Mouse (Mus musculus): ENCODE measurements around the gene Vash2. TPM values are rescaled to one million over a fixed set of nuclear protein-coding genes. Genes with fewer than 3 reads are reported as not detected.
A peak's percentile ranks its signal among the peaks of the same experiment; 100 is the strongest.

The Vash2 gene
- polyA plus RNA-seq, 1 experiment from 2014 or later, result 19.2 TPM

DNA sequence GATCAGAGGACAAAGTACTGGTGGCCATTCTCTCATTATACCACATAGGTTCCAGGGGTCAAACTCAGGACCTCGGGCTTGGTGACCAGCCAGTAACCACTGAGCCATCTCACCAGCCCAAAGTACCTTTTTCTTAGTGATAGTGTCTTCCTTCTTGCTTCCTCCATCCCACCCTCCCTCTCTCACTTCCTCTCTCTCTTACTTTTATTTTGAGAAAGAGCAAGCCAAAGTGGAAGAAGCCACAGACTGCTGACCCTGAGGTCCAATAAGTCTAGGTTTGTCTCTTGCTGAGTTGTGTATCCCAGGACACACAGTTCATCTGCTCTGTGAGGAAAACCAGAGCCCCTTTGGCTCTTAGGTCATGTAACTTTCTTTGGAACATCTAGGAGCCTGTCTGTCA, 1.4 kb upstream of the Vash2 start:
- Histone ChIP-seq H3K4me2 (ENCODE audit: low read depth, low read length) (no peak overlapping the region), H3K9me3 (replicated peaks; ENCODE audit: control insufficient read depth, low read length) (no peaks in the 10 kb centered on the region), H3K27me3 (ENCODE audit: control insufficient read depth, insufficient read depth, low read length) (no peaks in the 10 kb centered on the region), H3K4me1 (ENCODE audit: control insufficient read depth, insufficient read depth, low read length) (peaks cover 14% of the 10 kb centered on the region), H3K36me3 (ENCODE audit: control insufficient read depth, insufficient read depth, low read length) (no peaks in the 10 kb centered on the region), H3K27ac (ENCODE audit: low read length) (no peak overlapping the region), H3K9ac (ENCODE audit: low read length) (no peak overlapping the region), H3K4me3 (replicated peaks; ENCODE audit: low read length) (no peak overlapping the region)
- 86% methylated on average over 1 of the region's 1 CpGs for WGBS
- no peak for ATAC-seq (ENCODE audit: insufficient read depth, low FRiP score)

DNA sequence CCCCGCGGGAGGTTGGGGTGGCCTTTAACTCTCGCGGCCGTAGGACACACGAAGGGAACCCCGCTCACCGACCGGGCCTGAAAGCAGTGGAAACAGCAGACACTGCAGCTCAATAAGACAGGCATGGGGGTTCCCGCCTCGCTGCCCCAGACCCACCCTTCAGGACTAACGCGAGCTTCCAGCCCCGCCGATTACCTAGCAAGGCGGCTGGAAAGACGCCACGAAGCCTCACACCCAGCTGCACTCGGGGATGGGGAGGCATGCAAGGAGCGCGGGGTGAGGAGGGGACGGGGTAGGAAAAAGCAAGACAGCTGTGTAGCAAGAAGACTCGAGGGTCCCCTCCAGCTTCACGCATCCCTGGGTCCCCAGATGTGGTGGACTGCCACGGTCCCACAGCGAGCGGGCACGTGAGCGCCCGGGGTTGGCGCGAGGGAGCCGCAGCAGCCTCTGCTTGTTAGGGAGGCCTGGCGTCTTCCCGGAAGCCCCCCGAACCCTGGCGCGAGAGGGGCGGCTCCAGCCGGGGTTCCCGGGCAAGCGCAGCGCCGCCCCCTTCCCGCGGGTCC, 504 bp downstream of the Vash2 start:
- no peaks in the 10 kb centered on the region for H3K27me3 ChIP-seq (ENCODE audit: control insufficient read depth, insufficient read depth, low read length)
- peaks cover 14% of the 10 kb centered on the region for H3K4me1 ChIP-seq (ENCODE audit: control insufficient read depth, insufficient read depth, low read length)
- peak overlapping the region; percentile 74 for H3K4me3 ChIP-seq (replicated peaks; ENCODE audit: low read length)
- peak; percentile 68 for ATAC-seq (ENCODE audit: insufficient read depth, low FRiP score)
- H3K9me3 ChIP-seq (replicated peaks; ENCODE audit: control insufficient read depth, low read length), result no peaks in the 10 kb centered on the region
- H3K9ac ChIP-seq (ENCODE audit: low read length), result peak overlapping the region; percentile 84
- H3K4me2 ChIP-seq (ENCODE audit: low read depth, low read length), result peak overlapping the region; percentile 90
- H3K36me3 ChIP-seq (ENCODE audit: control insufficient read depth, insufficient read depth, low read length), result no peaks in the 10 kb centered on the region; the same call in 1 of the 2 replicates
- H3K27ac ChIP-seq (ENCODE audit: low read length), result peak overlapping the region; percentile 92
- 1% methylated on average over 46 of the region's 46 CpGs for WGBS

DNA sequence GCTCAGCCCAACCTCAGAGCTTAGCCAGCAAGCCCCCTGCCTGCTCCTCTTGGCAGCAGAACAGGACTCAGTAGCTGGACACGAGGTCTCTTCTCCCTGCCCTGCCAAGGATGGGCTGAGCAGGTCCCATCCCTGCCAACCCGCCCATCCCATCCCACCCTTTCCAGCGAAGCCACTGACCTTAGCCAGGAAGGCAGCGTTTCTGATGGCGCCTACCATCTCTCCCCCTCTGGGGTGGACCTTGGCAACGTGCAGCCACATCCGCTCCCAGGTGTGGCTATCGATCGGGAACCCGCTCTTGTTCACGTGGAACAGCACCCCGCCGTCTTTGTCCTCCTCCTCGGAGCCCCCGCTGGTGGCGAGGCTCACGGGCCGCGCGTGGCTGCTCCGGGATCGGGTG, 1.1 kb downstream of the Vash2 start:
- Histone ChIP-seq H3K9ac (ENCODE audit: low read length) (peak overlapping the region; percentile 84), H3K9me3 (replicated peaks; ENCODE audit: control insufficient read depth, low read length) (no peaks in the 10 kb centered on the region), H3K36me3 (ENCODE audit: control insufficient read depth, insufficient read depth, low read length) (no peaks in the 10 kb centered on the region; the same call in 1 of the 2 replicates), H3K27me3 (ENCODE audit: control insufficient read depth, insufficient read depth, low read length) (no peaks in the 10 kb centered on the region), H3K4me3 (replicated peaks; ENCODE audit: low read length) (peak overlapping the region; percentile 74), H3K4me1 (ENCODE audit: control insufficient read depth, insufficient read depth, low read length) (peaks cover 14% of the 10 kb centered on the region), H3K27ac (ENCODE audit: low read length) (0 out of 2 replicates have a peak overlapping the region, but pooled peaks have one; percentile 92), H3K4me2 (ENCODE audit: low read depth, low read length) (peak overlapping the region; percentile 90)
- WGBS, result 2% methylated on average over 22 of the region's 22 CpGs
- no peak for ATAC-seq (ENCODE audit: insufficient read depth, low FRiP score)

GRCm38 (mm10) chr1:190976887-190977573, 2.1 kb downstream of the Vash2 start:
- Histone ChIP-seq H3K9me3 (replicated peaks; ENCODE audit: control insufficient read depth, low read length) (no peaks in the 10 kb centered on the region), H3K9ac (ENCODE audit: low read length) (no peak overlapping the region), H3K4me3 (replicated peaks; ENCODE audit: low read length) (peak overlapping the region; percentile 74), H3K4me1 (ENCODE audit: control insufficient read depth, insufficient read depth, low read length) (peaks cover 17% of the 10 kb centered on the region), H3K27ac (ENCODE audit: low read length) (no peak overlapping the region), H3K27me3 (ENCODE audit: control insufficient read depth, insufficient read depth, low read length) (no peaks in the 10 kb centered on the region), H3K36me3 (ENCODE audit: control insufficient read depth, insufficient read depth, low read length) (no peaks in the 10 kb centered on the region; the same call in 1 of the 2 replicates), H3K4me2 (ENCODE audit: low read depth, low read length) (peak overlapping the region; percentile 90)
- ATAC-seq (ENCODE audit: insufficient read depth, low FRiP score), result no peak
- 37% methylated on average over 11 of the region's 11 CpGs for WGBS

DNA sequence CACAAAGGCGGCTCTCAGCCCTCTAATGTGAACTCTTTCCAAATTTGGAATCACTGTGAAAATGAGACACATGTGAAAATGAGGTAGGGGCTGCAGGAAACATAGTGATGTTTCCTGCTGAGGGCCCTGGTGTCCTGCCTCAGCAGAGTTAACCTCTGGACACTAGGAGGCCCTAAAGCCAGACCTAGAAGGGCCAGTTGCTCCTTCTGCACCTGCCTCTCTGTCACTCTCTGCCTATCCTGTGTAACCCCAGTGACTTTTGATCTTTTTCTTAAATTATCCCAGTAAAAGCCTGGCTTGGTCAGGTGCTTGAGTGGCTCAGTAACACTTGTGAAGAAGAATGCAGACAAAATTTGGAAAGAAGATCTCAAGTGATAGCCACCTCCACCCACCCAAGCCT, 4.3 kb downstream of the Vash2 start:
- Histone ChIP-seq H3K4me1 (ENCODE audit: control insufficient read depth, insufficient read depth, low read length) (peaks cover 17% of the 10 kb centered on the region), H3K9me3 (replicated peaks; ENCODE audit: control insufficient read depth, low read length) (no peaks in the 10 kb centered on the region), H3K36me3 (ENCODE audit: control insufficient read depth, insufficient read depth, low read length) (no peaks in the 10 kb centered on the region; the same call in 1 of the 2 replicates), H3K27ac (ENCODE audit: low read length) (no peak overlapping the region), H3K4me3 (replicated peaks; ENCODE audit: low read length) (no peak overlapping the region), H3K4me2 (ENCODE audit: low read depth, low read length) (no peak overlapping the region), H3K9ac (ENCODE audit: low read length) (no peak overlapping the region), H3K27me3 (ENCODE audit: control insufficient read depth, insufficient read depth, low read length) (no peaks in the 10 kb centered on the region)
- no peak for ATAC-seq (ENCODE audit: insufficient read depth, low FRiP score)
- 66% methylated on average over 1 of the region's 1 CpGs for WGBS

DNA sequence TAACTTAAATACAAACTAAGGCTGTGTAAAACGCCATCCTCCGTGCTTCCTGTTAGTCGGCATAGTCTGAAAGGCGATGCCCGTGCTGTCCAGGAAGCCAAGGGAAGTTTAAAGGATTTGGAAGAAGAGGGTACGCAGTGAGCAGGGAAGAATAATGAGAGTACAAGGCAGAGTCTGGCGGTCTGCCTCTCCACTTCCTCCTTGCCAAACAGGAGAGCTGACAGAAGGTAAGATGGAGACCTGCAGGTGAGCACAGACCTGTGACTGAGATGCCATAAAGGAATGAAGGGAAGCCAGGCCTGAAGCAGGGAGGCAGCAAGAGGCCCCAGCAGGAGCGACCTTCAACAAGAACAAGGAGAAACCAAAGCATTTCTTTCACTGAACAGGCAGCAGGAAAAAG, 4.9 kb downstream of the Vash2 start:
- Histone ChIP-seq H3K36me3 (ENCODE audit: control insufficient read depth, insufficient read depth, low read length) (no peaks in the 10 kb centered on the region; the same call in 1 of the 2 replicates), H3K4me3 (replicated peaks; ENCODE audit: low read length) (no peak overlapping the region)

GRCm38 (mm10) chr1:190972612-190973192, 6.4 kb downstream of the Vash2 start:
- H3K4me3 ChIP-seq (replicated peaks; ENCODE audit: low read length), result no peak overlapping the region
- H3K36me3 ChIP-seq (ENCODE audit: control insufficient read depth, insufficient read depth, low read length), result no peaks in the 10 kb centered on the region; the same call in 1 of the 2 replicates
- ATAC-seq (ENCODE audit: insufficient read depth, low FRiP score), result no peak
- H3K4me1 ChIP-seq (ENCODE audit: control insufficient read depth, insufficient read depth, low read length), result peaks cover 10% of the 10 kb centered on the region
- H3K9ac ChIP-seq (ENCODE audit: low read length), result no peak overlapping the region; the same call in 1 of the 2 replicates
- H3K27me3 ChIP-seq (ENCODE audit: control insufficient read depth, insufficient read depth, low read length), result no peaks in the 10 kb centered on the region
- WGBS, result 52% methylated on average over 7 of the region's 7 CpGs
- no peaks in the 10 kb centered on the region for H3K9me3 ChIP-seq (replicated peaks; ENCODE audit: control insufficient read depth, low read length)
- H3K4me2 ChIP-seq (ENCODE audit: low read depth, low read length), result no peak overlapping the region
- no peak overlapping the region for H3K27ac ChIP-seq (ENCODE audit: low read length)

More for the DNA sequence above, 4.9 kb downstream of the Vash2 start:
- no peak overlapping the region for H3K27ac ChIP-seq (ENCODE audit: low read length)
- 84% methylated on average over 8 of the region's 8 CpGs for WGBS
- no peaks in the 10 kb centered on the region for H3K27me3 ChIP-seq (ENCODE audit: control insufficient read depth, insufficient read depth, low read length)
- no peak for ATAC-seq (ENCODE audit: insufficient read depth, low FRiP score)
- H3K9me3 ChIP-seq (replicated peaks; ENCODE audit: control insufficient read depth, low read length), result no peaks in the 10 kb centered on the region
- H3K4me1 ChIP-seq (ENCODE audit: control insufficient read depth, insufficient read depth, low read length), result peaks cover 17% of the 10 kb centered on the region
- no peak overlapping the region for H3K9ac ChIP-seq (ENCODE audit: low read length)
- H3K4me2 ChIP-seq (ENCODE audit: low read depth, low read length), result no peak overlapping the region

- no peaks in the 10 kb centered on the region; the same call in 1 of the 2 replicates for H3K36me3 ChIP-seq (ENCODE audit: control insufficient read depth, insufficient read depth, low read length)
- peaks cover 3% of the 10 kb centered on the region; the same call in 1 of the 2 replicates for H3K4me1 ChIP-seq (ENCODE audit: control insufficient read depth, insufficient read depth, low read length)
- no peak overlapping the region for H3K27ac ChIP-seq (ENCODE audit: low read length)
- no peak overlapping the region for H3K9ac ChIP-seq (ENCODE audit: low read length)
- no peak for ATAC-seq (ENCODE audit: insufficient read depth, low FRiP score)
- no peak overlapping the region for H3K4me2 ChIP-seq (ENCODE audit: low read depth, low read length)
- WGBS, result 74% methylated on average over 14 of the region's 14 CpGs
- H3K9me3 ChIP-seq (replicated peaks; ENCODE audit: control insufficient read depth, low read length), result no peaks in the 10 kb centered on the region
- H3K27me3 ChIP-seq (ENCODE audit: control insufficient read depth, insufficient read depth, low read length), result no peaks in the 10 kb centered on the region
- no peak overlapping the region for H3K4me3 ChIP-seq (replicated peaks; ENCODE audit: low read length)
Measured at GRCm38 (mm10) chr1:190971708-190972610, 7.1 kb downstream of the Vash2 start.

Measured in stomach, embryonic 16.5 days (tissue).